Mouse (Mus musculus): ENCODE results near the gene Aff4. TPM values are rescaled to one million over a fixed set of nuclear protein-coding genes. Genes with fewer than 3 reads are reported as not detected.
A peak's percentile ranks its signal among the peaks of the same experiment; 100 is the strongest.
"Not testable (repeated sequence)": the region's sequence is repeated elsewhere in the genome, so short reads cannot be mapped to it uniquely, and the experiment has no call there.

Aff4 gene
- polyA plus RNA-seq, 1 experiment: 68.8 TPM

DNA sequence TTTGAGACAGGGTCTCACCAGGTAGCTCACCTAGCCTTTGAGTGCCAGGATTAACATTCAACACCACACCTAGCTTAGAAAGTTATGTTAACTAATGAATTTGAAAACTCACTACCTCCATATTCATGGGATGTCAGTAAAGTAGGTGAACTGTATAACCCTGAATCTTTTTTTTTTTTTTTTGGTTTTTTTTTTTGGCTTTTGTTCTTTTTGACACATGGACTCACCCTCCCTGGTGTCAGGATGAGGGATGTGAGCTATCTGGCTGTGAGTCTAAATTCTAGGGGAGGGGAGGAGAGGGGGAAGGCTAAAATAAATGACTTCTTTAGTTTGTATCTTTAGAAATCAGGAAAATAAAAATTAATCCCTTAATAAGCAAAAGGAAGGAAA lies 14.5 kb upstream of the Aff4 start:
- no peak overlapping the region for H3K27ac ChIP-seq (ENCODE audit: insufficient read depth, low read depth, low read length)
- TF ChIP-seq POLR2A (IDR thresholded peaks at IDR 0.05; ENCODE audit: borderline replicate concordance, low read depth, low read length) (no peak), CTCF (IDR thresholded peaks at IDR 0.05; ENCODE audit: low read depth, low read length) (no peak)
- H3K4me1 ChIP-seq (ENCODE audit: control insufficient read depth, insufficient read depth, low read length): no peaks in the 10 kb centered on the region
- H3K4me3 ChIP-seq (ENCODE audit: insufficient read depth, low read length): no peak overlapping the region

DNA sequence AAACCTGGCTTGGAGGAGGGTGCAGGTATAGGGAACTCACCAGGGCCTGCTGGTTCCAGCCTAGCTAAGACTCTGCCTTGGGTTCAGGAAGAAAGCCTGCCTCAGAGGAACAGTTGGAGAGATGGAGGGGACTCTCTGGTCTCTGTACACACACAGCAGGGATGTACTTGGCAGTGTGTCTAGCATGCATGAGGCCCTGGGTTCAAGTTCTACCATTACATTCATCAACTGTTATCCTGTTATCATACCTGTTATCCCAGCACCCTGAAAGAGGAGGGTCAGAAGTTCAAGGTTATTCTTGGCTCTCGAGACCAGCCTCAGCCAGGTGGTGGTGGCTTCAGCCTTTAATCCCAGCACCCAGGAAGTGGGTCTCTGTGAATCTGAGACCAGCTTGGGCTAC lies 13.7 kb upstream of the Aff4 start:
- no peak overlapping the region for H3K4me3 ChIP-seq (ENCODE audit: insufficient read depth, low read length)
- TF ChIP-seq POLR2A (IDR thresholded peaks at IDR 0.05; ENCODE audit: borderline replicate concordance, low read depth, low read length) (no peak), CTCF (IDR thresholded peaks at IDR 0.05; ENCODE audit: low read depth, low read length) (no peak)
- no peak overlapping the region for H3K27ac ChIP-seq (ENCODE audit: insufficient read depth, low read depth, low read length)
- no peaks in the 10 kb centered on the region for H3K4me1 ChIP-seq (ENCODE audit: control insufficient read depth, insufficient read depth, low read length)

DNA sequence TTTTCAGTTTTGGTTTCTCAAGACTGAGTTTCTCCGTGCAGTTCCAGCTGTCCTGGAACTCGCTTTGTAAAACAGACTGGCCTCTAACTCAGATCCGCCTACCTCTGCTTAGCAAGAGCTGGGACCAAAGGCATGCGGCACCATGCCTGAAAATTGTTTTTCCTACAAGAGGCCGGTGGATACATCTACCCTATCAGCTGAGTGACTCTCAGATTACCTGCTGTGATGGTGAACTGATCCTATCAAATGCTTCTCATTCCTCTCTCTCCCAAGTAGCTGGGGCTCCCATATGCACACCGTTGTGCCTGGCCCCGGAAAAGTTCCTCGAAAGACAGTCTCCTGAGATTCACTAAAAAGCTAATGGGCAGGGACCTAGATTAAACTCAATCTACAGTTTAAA lies 12.9 kb upstream of the Aff4 start:
- Histone ChIP-seq H3K4me3 (ENCODE audit: insufficient read depth, low read length) (no peak overlapping the region), H3K27ac (ENCODE audit: insufficient read depth, low read depth, low read length) (no peak overlapping the region), H3K4me1 (ENCODE audit: control insufficient read depth, insufficient read depth, low read length) (no peaks in the 10 kb centered on the region)
- TF ChIP-seq POLR2A (IDR thresholded peaks at IDR 0.05; ENCODE audit: borderline replicate concordance, low read depth, low read length) (no peak), CTCF (IDR thresholded peaks at IDR 0.05; ENCODE audit: low read depth, low read length) (no peak)

DNA sequence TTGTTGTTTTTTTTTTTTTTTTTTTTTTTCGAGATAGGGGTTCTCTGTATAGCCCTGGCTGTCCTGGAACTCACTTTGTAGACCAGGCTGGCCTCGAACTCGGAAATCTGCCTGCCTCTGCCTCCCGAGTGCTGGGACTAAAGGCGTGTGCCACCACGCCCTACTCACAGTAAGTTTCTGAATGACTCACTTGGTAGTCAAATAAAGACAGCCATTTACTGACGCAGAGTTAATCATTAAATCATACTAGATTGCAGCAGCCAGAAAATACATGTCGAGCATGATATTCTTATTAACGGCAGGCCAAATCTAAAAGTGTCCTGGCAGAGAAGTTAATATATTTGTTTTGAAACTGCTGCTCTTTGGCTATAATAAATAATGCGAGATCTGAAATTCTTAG lies 9.6 kb upstream of the Aff4 start:
- H3K4me3 ChIP-seq (ENCODE audit: insufficient read depth, low read length); H3K27ac ChIP-seq (ENCODE audit: insufficient read depth, low read depth, low read length); H3K4me1 ChIP-seq (ENCODE audit: control insufficient read depth, insufficient read depth, low read length): not testable (repeated sequence)

DNA sequence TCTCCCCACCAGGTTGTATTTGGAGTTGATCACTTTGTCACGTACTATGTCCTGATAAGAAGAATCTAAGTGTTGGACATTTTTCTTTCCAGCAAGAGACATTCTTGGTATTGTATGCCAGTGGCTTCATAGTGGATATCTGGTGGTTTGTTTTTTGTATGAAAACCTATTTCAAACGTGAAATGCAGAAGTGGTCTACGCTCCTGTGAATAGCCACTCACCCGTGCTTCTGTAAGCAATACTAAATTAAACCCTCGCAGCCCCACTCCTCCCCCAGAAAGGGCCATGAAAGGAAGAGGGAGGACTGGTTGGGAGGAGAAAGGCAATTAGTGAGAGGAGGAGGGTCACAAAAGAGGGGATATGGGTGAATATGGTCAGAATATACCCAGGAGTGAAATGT lies 7.9 kb upstream of the Aff4 start:
- TF ChIP-seq CTCF (IDR thresholded peaks at IDR 0.05; ENCODE audit: low read depth, low read length) (no peak), POLR2A (IDR thresholded peaks at IDR 0.05; ENCODE audit: borderline replicate concordance, low read depth, low read length) (no peak)
- Histone ChIP-seq H3K27ac (ENCODE audit: insufficient read depth, low read depth, low read length) (no peak overlapping the region), H3K4me1 (ENCODE audit: control insufficient read depth, insufficient read depth, low read length) (no peaks in the 10 kb centered on the region), H3K4me3 (ENCODE audit: insufficient read depth, low read length) (no peak overlapping the region)

DNA sequence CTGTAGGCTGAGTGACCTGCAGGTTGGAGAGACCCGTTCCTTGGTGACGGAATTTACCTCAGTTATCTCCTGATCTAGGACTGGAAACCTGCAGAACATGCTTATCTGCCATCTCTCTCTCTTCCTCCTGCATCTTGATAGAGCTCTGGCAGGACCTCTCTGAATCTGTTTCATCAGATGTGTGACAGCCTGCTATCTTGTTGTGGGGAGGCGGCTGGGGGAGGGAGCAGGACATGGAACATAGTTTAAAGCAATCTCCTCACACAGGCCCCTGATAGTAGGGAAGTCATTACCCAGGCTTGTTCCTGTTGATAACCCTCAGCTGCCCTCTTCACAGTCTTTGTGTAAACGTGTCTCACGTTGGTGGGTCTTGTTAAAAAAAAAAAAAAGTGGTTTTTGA lies 5.3 kb upstream of the Aff4 start:
- H3K4me3 ChIP-seq (ENCODE audit: insufficient read depth, low read length): no peak overlapping the region
- H3K4me1 ChIP-seq (ENCODE audit: control insufficient read depth, insufficient read depth, low read length): peaks cover 3% of the 10 kb centered on the region; the same call in 1 of the 2 replicates
- TF ChIP-seq CTCF (IDR thresholded peaks at IDR 0.05; ENCODE audit: low read depth, low read length) (no peak), POLR2A (IDR thresholded peaks at IDR 0.05; ENCODE audit: borderline replicate concordance, low read depth, low read length) (no peak)
- H3K27ac ChIP-seq (ENCODE audit: insufficient read depth, low read depth, low read length): no peak overlapping the region

DNA sequence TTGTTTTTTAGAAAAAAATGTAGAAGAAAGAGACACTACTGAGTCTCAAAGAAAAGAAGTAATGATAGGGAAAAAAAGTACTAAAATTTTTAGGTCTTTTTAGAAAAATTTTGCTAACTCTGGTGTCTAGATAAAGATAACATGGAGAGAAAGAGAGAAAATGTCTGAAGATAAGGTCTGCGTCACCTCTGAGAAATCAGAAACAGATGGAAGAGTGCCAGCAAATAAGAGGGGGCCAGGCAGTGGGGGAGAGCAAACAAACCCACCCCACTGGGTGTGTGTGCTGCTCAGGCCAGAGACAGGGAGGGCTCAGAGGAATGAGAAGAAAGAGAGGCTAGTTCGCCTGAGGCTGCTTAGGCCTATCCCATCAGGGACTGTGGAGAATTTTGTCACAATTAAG lies 4.9 kb upstream of the Aff4 start:
- H3K4me3 ChIP-seq (ENCODE audit: insufficient read depth, low read length): no peak overlapping the region
- H3K27ac ChIP-seq (ENCODE audit: insufficient read depth, low read depth, low read length): no peak overlapping the region
- peaks cover 3% of the 10 kb centered on the region; the same call in 1 of the 2 replicates for H3K4me1 ChIP-seq (ENCODE audit: control insufficient read depth, insufficient read depth, low read length)
- TF ChIP-seq CTCF (IDR thresholded peaks at IDR 0.05; ENCODE audit: low read depth, low read length): no peak
- TF ChIP-seq POLR2A (IDR thresholded peaks at IDR 0.05; ENCODE audit: borderline replicate concordance, low read depth, low read length): no peak

DNA sequence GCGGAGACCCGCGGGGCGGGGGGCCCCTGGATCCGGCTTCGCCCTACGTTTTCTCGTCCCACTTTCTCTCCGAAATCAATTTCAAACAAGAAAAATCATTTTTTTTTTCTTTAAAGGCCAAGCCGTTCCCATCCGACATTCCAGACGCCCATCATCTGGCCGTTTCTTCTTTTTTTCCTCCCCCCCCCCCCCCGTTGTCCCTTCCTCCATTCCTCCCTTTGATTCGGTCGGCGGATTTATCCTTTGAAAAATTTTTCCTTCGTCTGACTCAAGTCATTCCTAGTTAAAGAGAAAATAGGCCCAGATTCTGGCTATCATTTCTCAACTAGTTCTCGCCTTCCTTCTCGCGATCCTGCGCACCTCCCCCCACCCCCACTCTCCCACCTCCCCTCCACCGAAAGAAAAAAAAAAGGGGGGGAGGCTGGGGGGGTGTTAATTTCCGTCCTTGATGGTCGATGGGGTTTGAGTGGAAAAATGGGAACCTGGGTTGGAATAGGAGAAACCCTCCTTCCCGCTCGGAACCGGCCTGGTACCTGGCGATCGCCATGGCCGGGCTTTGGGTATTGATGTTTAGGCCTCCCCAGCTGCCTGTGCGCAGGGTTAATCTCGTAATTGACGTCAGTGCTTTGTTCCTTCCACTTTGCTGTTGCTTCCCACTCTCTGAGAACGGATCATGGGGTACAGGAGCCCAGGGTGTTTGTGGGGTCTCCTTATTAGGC lies 750 bp downstream of the Aff4 start:
- Histone ChIP-seq H3K27ac (ENCODE audit: insufficient read depth, low read depth, low read length) (peak overlapping the region; percentile 86), H3K4me1 (ENCODE audit: control insufficient read depth, insufficient read depth, low read length) (peaks cover 12% of the 10 kb centered on the region), H3K4me3 (ENCODE audit: insufficient read depth, low read length) (peak overlapping the region; percentile 96)
- TF ChIP-seq CTCF (IDR thresholded peaks at IDR 0.05; ENCODE audit: low read depth, low read length): no peak
- TF ChIP-seq POLR2A (IDR thresholded peaks at IDR 0.05; ENCODE audit: borderline replicate concordance, low read depth, low read length): no peak

DNA sequence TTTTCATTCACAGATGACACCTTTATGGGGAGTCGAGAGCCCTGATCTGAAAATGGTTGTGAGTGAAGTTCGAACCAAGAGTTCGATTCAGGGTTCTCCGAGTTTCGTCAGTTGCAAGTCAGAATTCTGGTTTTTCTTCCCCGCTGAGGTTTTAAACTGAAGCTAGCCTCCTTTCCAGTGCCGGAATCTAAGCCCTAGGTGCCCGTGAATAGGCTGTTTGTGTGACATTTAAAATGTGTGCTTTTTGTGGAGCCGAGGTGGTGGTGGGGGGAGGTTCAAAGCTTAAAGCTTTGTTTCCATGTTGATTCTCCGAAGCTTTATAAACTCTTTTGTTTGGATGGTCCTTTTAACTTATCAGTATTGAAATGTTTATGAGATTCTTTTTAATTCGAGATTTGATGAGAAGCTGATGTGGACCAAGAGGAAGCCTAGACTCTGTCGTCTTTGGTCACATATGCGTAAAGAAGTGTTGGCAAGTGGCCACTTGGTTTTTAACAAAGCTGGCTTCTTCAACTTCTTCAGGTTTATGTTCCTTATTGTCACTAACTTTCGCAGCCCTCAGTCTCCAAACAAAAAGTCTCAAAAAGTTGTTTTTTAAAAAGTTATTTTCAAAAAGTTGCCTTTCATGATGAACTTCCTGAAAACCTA lies 1.4 kb downstream of the Aff4 start:
- Histone ChIP-seq H3K27ac (ENCODE audit: insufficient read depth, low read depth, low read length) (peak overlapping the region; percentile 86), H3K4me1 (ENCODE audit: control insufficient read depth, insufficient read depth, low read length) (peaks cover 12% of the 10 kb centered on the region)
- TF ChIP-seq CTCF (IDR thresholded peaks at IDR 0.05; ENCODE audit: low read depth, low read length) (no peak), POLR2A (IDR thresholded peaks at IDR 0.05; ENCODE audit: borderline replicate concordance, low read depth, low read length) (no peak)

DNA sequence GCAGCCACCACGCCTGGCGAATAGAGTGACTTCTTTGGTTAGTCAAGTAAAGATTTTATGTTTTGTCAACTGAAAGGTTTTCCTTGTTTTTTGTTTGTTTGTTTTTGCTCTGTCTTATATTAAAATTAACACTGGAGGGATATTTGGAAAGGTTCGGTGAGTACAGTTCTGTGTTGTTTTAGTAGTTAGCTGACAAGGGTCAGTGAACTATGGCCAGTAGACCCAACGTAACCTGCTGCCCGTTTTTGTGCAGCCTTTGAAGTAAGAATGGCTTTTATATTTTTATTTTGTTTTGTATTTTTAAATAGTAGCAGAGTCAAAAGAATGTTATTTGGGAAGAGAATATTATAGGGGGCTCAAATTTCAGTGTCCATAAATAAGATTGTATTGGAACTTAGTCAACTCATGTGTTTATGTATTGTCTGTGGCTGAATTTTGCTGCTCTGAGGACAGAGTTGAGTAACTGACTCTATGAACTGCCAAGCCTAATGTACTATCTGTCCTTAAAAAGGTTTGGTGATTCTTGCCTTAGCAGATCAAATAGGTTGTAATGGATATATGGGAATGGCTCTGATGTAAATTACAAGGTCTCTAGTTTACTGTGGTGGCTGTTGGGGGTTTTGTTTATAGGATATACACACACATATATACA lies 8.0 kb downstream of the Aff4 start:
- peaks cover 7% of the 10 kb centered on the region for H3K4me1 ChIP-seq (ENCODE audit: control insufficient read depth, insufficient read depth, low read length)
- no peak overlapping the region for H3K27ac ChIP-seq (ENCODE audit: insufficient read depth, low read depth, low read length)
- H3K4me3 ChIP-seq (ENCODE audit: insufficient read depth, low read length): no peak overlapping the region
- no peak for TF ChIP-seq POLR2A (IDR thresholded peaks at IDR 0.05; ENCODE audit: borderline replicate concordance, low read depth, low read length)
- TF ChIP-seq CTCF (IDR thresholded peaks at IDR 0.05; ENCODE audit: low read depth, low read length): no peak

More for the DNA sequence above, 1.4 kb downstream of the Aff4 start:
- peak overlapping the region; percentile 96 for H3K4me3 ChIP-seq (ENCODE audit: insufficient read depth, low read length)

Data from bone marrow macrophage, adult 2 months (primary cell).